19 mouse cellular contexts compared by ENCODE assay signal in genomic region chr4:101451089-101451488, GRCm38 (mm10). TPM values are rescaled to one million over a fixed set of nuclear protein-coding genes. Genes with fewer than 3 reads are reported as not detected.
DNase-seq lines count a peak whose midpoint lies in the region; ATAC-seq and TF ChIP-seq lines count a peak whose summit lies in the region.
"Had no signal": no experiment of that assay in that cellular context is flagged by ENCODE, and none has a peak within 500 bp of the region (broad histone marks: within the 10 kb centered on the region; RNA-seq: fewer than 3 reads in every experiment).

No protein-coding gene starts in this region.

- peak; percentile 70 for DNase-seq in cerebellum, adult 9-10 months
- DNase-seq in cerebellum, adult 8-10 months = no peak
- no peak for DNase-seq in layer of hippocampus, adult 2 months (ENCODE audit: low spot score in 2 of 2)
- DNase-seq in layer of hippocampus, postnatal 25 days (ENCODE audit: extremely low spot score in 1 of 2, low spot score in 1 of 2) = no peak
- peak; percentile 13 for DNase-seq in lung, embryonic 14.5 days
- no peak for DNase-seq in lung, postnatal 25 days (ENCODE audit: low spot score)
- peak; percentile 47 for DNase-seq in R1 (ENCODE audit: low read depth, low spot score)
- DNase-seq in heart, postnatal 36 days = no peak
- DNase-seq: adrenal gland, adult 8-10 months; gastrocnemius, adult 2 months had no signal

- H3K27me3 ChIP-seq in lung, embryonic 14.5 days (ENCODE audit: insufficient read depth, low read length) = no peaks in the 10 kb centered on the region
- H3K27me3 ChIP-seq: embryonic facial prominence, embryonic 12.5 days; embryonic facial prominence, embryonic 15.5 days had no signal

- H3K9ac ChIP-seq in lung, embryonic 14.5 days = no peak overlapping the region
- H3K9ac ChIP-seq: embryonic facial prominence, embryonic 12.5 days; embryonic facial prominence, embryonic 15.5 days; forebrain, postnatal 0 days; hindbrain, embryonic 14.5 days had no signal

- 0 out of 2 replicates have a peak, but pooled peaks cover 2% of the 10 kb centered on the region for H3K36me3 ChIP-seq in lung, embryonic 14.5 days (ENCODE audit: insufficient read depth)
- H3K36me3 ChIP-seq: embryonic facial prominence, embryonic 12.5 days; embryonic facial prominence, embryonic 15.5 days had no signal

- peak overlapping the region; percentile 85 for H3K27ac ChIP-seq in layer of hippocampus, adult 2 months
- H3K27ac ChIP-seq in lung, embryonic 14.5 days (ENCODE audit: low read depth) = no peak overlapping the region
- H3K27ac ChIP-seq: embryonic facial prominence, embryonic 12.5 days; embryonic facial prominence, embryonic 15.5 days; hindbrain, embryonic 10.5 days; hindbrain, embryonic 14.5 days had no signal

- WGBS in lung, embryonic 14.5 days = 80% methylated on average over 4 of the region's 4 CpGs

- no peak overlapping the region for H3K4me2 ChIP-seq in lung, embryonic 14.5 days
- H3K4me2 ChIP-seq: embryonic facial prominence, embryonic 12.5 days; embryonic facial prominence, embryonic 15.5 days; heart, embryonic 11.5 days; hindbrain, embryonic 14.5 days had no signal

- no peak overlapping the region for H3K4me3 ChIP-seq in layer of hippocampus, adult 2 months
- H3K4me3 ChIP-seq in lung, embryonic 14.5 days (ENCODE audit: low read depth, low read length) = no peak overlapping the region
- H3K4me3 ChIP-seq: embryonic facial prominence, embryonic 12.5 days; embryonic facial prominence, embryonic 15.5 days; hindbrain, embryonic 10.5 days had no signal

- no peaks in the 10 kb centered on the region for H3K4me1 ChIP-seq in lung, embryonic 14.5 days (ENCODE audit: insufficient read depth)
- H3K4me1 ChIP-seq: embryonic facial prominence, embryonic 12.5 days; embryonic facial prominence, embryonic 15.5 days; hindbrain, embryonic 10.5 days had no signal

- no peak for TF ChIP-seq CTCF in layer of hippocampus, adult 2 months (conservative IDR thresholded peaks at IDR 0.05)
- TF ChIP-seq CTCF in lung, embryonic 14.5 days (IDR thresholded peaks at IDR 0.05; ENCODE audit: low read depth) = no peak

- intact Hi-C loops in heart, postnatal 36 days (cut with DNase I) = no loop called here

- ATAC-seq in lung, embryonic 14.5 days (ENCODE audit: insufficient read depth) = no peak
- ATAC-seq: activated CD4-positive, CD25-positive, alpha-beta regulatory T cell, adult 4 months; CD4-positive, CD25-positive, alpha-beta regulatory T cell, adult 4 months had no signal

- no peaks in the 10 kb centered on the region for H3K9me3 ChIP-seq in lung, embryonic 14.5 days (ENCODE audit: low read depth, low read length)
- H3K9me3 ChIP-seq: embryonic facial prominence, embryonic 12.5 days; embryonic facial prominence, embryonic 15.5 days; hindbrain, embryonic 10.5 days had no signal

RNA-seq across cellular contexts. Expression of gene Ak4, which starts 32.0 kb away (rescaled TPM):
- total RNA-seq in layer of hippocampus, adult 2 months (2021) = 10 to 100 TPM; 63.0 to 63.2 TPM
- total RNA-seq in layer of hippocampus, postnatal 25 days (2021) = 10 to 100 TPM; 61.7 to 81.2 TPM
- polyA plus RNA-seq in lung, embryonic 14.5 days (2014; fragmentation: Nextera tagmentation; extraction: Ambion mirVana) = 5.2 and 5.9 TPM in 2 replicates
- 10 to 100 TPM; 23.6 to 30.0 TPM for total RNA-seq in heart, postnatal 36 days (2021)

RNA-seq across cellular contexts. Expression of gene Dnajc6, which starts 45.4 kb away (rescaled TPM):
- 100 to 1,000 TPM; 291 to 316 TPM for total RNA-seq in layer of hippocampus, adult 2 months (2021)
- 100 to 1,000 TPM; 317 to 331 TPM for total RNA-seq in layer of hippocampus, postnatal 25 days (2021)
- polyA plus RNA-seq in lung, embryonic 14.5 days (2014; fragmentation: Nextera tagmentation; extraction: Ambion mirVana) = 0.11 and 0.16 TPM in 2 replicates
- total RNA-seq in heart, postnatal 36 days (2021) = under 1 TPM; 0.44 to 0.49 TPM
- polyA plus RNA-seq: C2C12 had no signal

Comparison
In these comparisons a context has a peak if more than half of its experiments do, and no peak if none do; other contexts are left out.
1. DNase-seq: peak in cerebellum, adult 9-10 months (single experiment), lung, embryonic 14.5 days (single experiment) and R1 (single experiment); none in cerebellum, adult 8-10 months (single experiment), layer of hippocampus, adult 2 months (0 of 2), layer of hippocampus, postnatal 25 days (0 of 2), lung, postnatal 25 days (single experiment) and heart, postnatal 36 days (0 of 2).
2. RNA of gene Dnajc6, which starts 45.4 kb away (total RNA-seq): 317 to 331 TPM in layer of hippocampus, postnatal 25 days and 291 to 316 TPM in layer of hippocampus, adult 2 months; 0.44 to 0.49 TPM in heart, postnatal 36 days; every median in the first group is over 100 times any median in the second.